Mouse (Mus musculus): ENCODE measurements around the gene Ccdc57.
"Not testable (repeated sequence)": the region's sequence is repeated elsewhere in the genome, so short reads cannot be mapped to it uniquely, and the experiment has no call there.

Gene Ccdc57

GRCm38 (mm10) chr11:120851582-120851981 lies 81.1 kb downstream of the Ccdc57 start:
- DNase-seq (ENCODE audit: low spot score) = no peak

GRCm38 (mm10) chr11:120851132-120851531 lies 81.5 kb downstream of the Ccdc57 start:
- DNase-seq (ENCODE audit: low spot score) = no peak

- DNase-seq (ENCODE audit: low spot score) = no peak
Measured at GRCm38 (mm10) chr11:120850331-120851030, 82.2 kb downstream of the Ccdc57 start.

- no peak for DNase-seq (ENCODE audit: low spot score)
Measured at GRCm38 (mm10) chr11:120846725-120847475, 85.8 kb downstream of the Ccdc57 start.

- DNase-seq (ENCODE audit: low spot score) = no peak
Measured at GRCm38 (mm10) chr11:120844329-120844728, 88.3 kb downstream of the Ccdc57 start.

- DNase-seq (ENCODE audit: low spot score) = no peak
Measured at GRCm38 (mm10) chr11:120833555-120834280, 99.0 kb downstream of the Ccdc57 start.

- DNase-seq (ENCODE audit: low spot score) = not testable (repeated sequence)
Measured at GRCm38 (mm10) chr11:120832962-120833361, 99.7 kb downstream of the Ccdc57 start.

- DNase-seq (ENCODE audit: low spot score) = no peak
Measured at GRCm38 (mm10) chr11:120831659-120832440, 100.8 kb downstream of the Ccdc57 start.

- no peak for DNase-seq (ENCODE audit: low spot score)
Measured at GRCm38 (mm10) chr11:120830686-120831085, 102.0 kb downstream of the Ccdc57 start.

GRCm38 (mm10) chr11:120829757-120830532 lies 102.7 kb downstream of the Ccdc57 start:
- DNase-seq (ENCODE audit: low spot score) = no peak

- no peak for DNase-seq (ENCODE audit: low spot score)
Measured at GRCm38 (mm10) chr11:120828416-120828815, 104.3 kb downstream of the Ccdc57 start.

- DNase-seq (ENCODE audit: low spot score) = no peak
Measured at GRCm38 (mm10) chr11:120826016-120826953, 106.4 kb downstream of the Ccdc57 start.

- DNase-seq (ENCODE audit: low spot score) = no peak
Measured at GRCm38 (mm10) chr11:120825289-120825863, 107.3 kb downstream of the Ccdc57 start.

GRCm38 (mm10) chr11:120824787-120825288 lies 107.8 kb downstream of the Ccdc57 start:
- DNase-seq (ENCODE audit: low spot score) = no peak

- peak; percentile 98 for DNase-seq (ENCODE audit: low spot score)
Measured at GRCm38 (mm10) chr11:120823956-120824786, 108.5 kb downstream of the Ccdc57 start, which contains the start of gene Fasn. Gene Fasn (minus strand): TSS chr11:120824547.

- peak; percentile 84 for DNase-seq (ENCODE audit: low spot score)
Measured at GRCm38 (mm10) chr11:120823551-120823947, 109.1 kb downstream of the Ccdc57 start.

- no peak for DNase-seq (ENCODE audit: low spot score)
Measured at GRCm38 (mm10) chr11:120822831-120823550, 109.7 kb downstream of the Ccdc57 start.

GRCm38 (mm10) chr11:120822321-120822720 lies 110.4 kb downstream of the Ccdc57 start:
- DNase-seq (ENCODE audit: low spot score) = no peak

All from testis, postnatal 10 days (tissue).